19 mouse cellular contexts compared by ENCODE assay signal in the genomic region with DNA sequence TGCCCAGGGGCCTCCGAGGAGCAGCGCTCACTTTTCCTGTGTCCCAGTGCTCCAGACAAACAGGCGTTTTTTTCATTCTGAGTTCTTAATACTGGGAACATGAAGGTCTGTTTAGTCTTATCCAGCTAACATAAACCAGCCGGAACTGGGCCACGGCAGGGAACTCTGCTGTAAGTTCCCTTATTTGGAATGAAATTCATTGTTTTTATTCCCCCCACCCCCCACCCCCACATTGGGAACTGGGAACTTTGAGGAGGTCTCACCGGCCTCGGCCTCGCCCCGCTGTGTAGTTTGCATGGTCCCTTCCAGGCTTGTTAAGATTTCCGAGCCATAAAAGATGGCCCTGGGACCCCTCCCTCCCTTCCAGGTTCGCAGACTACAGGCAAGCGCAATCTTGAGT. TPM values are rescaled to one million over a fixed set of nuclear protein-coding genes. Genes with fewer than 3 reads are reported as not detected.
A peak's percentile ranks its signal among the peaks of the same experiment; 100 is the strongest.
DNase-seq lines count a peak whose midpoint lies in the region; ATAC-seq and TF ChIP-seq lines count a peak whose summit lies in the region.
"Had no signal": no experiment of that assay in that cellular context is flagged by ENCODE, and none has a peak within 500 bp of the region (broad histone marks: within the 10 kb centered on the region; RNA-seq: fewer than 3 reads in every experiment).

No protein-coding gene starts in this region.

- peak; percentile 22; the same call in 1 of the 2 replicates for ATAC-seq in kidney, embryonic 15.5 days (replicated peaks; ENCODE audit: low FRiP score)
- 0 out of 2 replicates have a peak, but pooled peaks have one; percentile 40 for ATAC-seq in limb, embryonic 12.5 days (ENCODE audit: insufficient number of reproducible peaks, insufficient read depth, low FRiP score, low TSS enrichment, low read depth)
- ATAC-seq: liver, postnatal 0 days had no signal

- H3K36me3 ChIP-seq in kidney, embryonic 15.5 days = no peaks in the 10 kb centered on the region
- no peaks in the 10 kb centered on the region for H3K36me3 ChIP-seq in ES-Bruce4 (ENCODE audit: control insufficient read depth, insufficient read depth, low read length, poor library complexity, severe bottlenecking)
- H3K36me3 ChIP-seq in ES-E14 (ENCODE audit: control insufficient read depth, insufficient read depth, low read length, poor library complexity, severe bottlenecking) = no peaks in the 10 kb centered on the region
- no peaks in the 10 kb centered on the region for H3K36me3 ChIP-seq in limb, embryonic 12.5 days

- no peak overlapping the region for H3K9ac ChIP-seq in kidney, embryonic 15.5 days
- H3K9ac ChIP-seq in ES-Bruce4 (ENCODE audit: low read depth, poor library complexity, severe bottlenecking) (0 out of 2 replicates have a peak overlapping the region, but pooled peaks have one; percentile 24), ES-E14 (ENCODE audit: insufficient read depth, low read depth, low read length, poor library complexity, severe bottlenecking) (peak overlapping the region; percentile 70; the same call in 1 of the 2 replicates)
- H3K9ac ChIP-seq in limb, embryonic 12.5 days (replicated peaks) = peak overlapping the region; percentile 27; the same call in 1 of the 2 replicates
- H3K9ac ChIP-seq: liver, postnatal 0 days had no signal

- H3K27ac ChIP-seq in kidney, embryonic 15.5 days = peak overlapping the region; percentile 56
- H3K27ac ChIP-seq in ES-Bruce4 (ENCODE audit: insufficient read depth, low read length) (no peak overlapping the region), ES-E14 (ENCODE audit: insufficient read depth, low read depth, low read length, poor library complexity, severe bottlenecking) (peak overlapping the region; percentile 40; the same call in 1 of the 2 replicates)
- peak overlapping the region; percentile 79 for H3K27ac ChIP-seq in limb, embryonic 12.5 days

- no peak overlapping the region for H3K4me3 ChIP-seq in kidney, embryonic 15.5 days (replicated peaks)
- peak overlapping the region; percentile 23; the same call in 1 of the 2 replicates for H3K4me3 ChIP-seq in ES-Bruce4 (ENCODE audit: low read depth, low read length)
- peak overlapping the region; percentile 47 to 52 for H3K4me3 ChIP-seq in ES-E14 (ENCODE audit: insufficient read depth in 1 of 2, low read depth in 1 of 2, low read length in 2 of 2, poor library complexity in 1 of 2, severe bottlenecking in 1 of 2)
- no peak overlapping the region for H3K4me3 ChIP-seq in limb, embryonic 12.5 days (replicated peaks)
- H3K4me3 ChIP-seq: megakaryocyte, embryonic 14.5 days; myocyte had no signal

- no peak for TF ChIP-seq EP300 in ES-Bruce4 (IDR thresholded peaks at IDR 0.05; ENCODE audit: insufficient read depth, low read depth, low read length)

- no peaks in the 10 kb centered on the region for H3K9me3 ChIP-seq in kidney, embryonic 15.5 days (replicated peaks)
- H3K9me3 ChIP-seq in ES-Bruce4 (replicated peaks; ENCODE audit: control insufficient read depth, insufficient read depth, low read length, poor library complexity, severe bottlenecking) (no peaks in the 10 kb centered on the region), ES-E14 (ENCODE audit: control insufficient read depth, insufficient read depth, low read depth, low read length) (no peaks in the 10 kb centered on the region)
- no peaks in the 10 kb centered on the region for H3K9me3 ChIP-seq in limb, embryonic 12.5 days

- no peaks in the 10 kb centered on the region for H3K27me3 ChIP-seq in kidney, embryonic 15.5 days
- H3K27me3 ChIP-seq in ES-Bruce4 (ENCODE audit: control insufficient read depth, insufficient read depth, low read length, poor library complexity, severe bottlenecking) = no peaks in the 10 kb centered on the region
- H3K27me3 ChIP-seq in limb, embryonic 12.5 days = no peaks in the 10 kb centered on the region

- no peak for DNase-seq in kidney, adult 18-20 months
- no peak for DNase-seq in ES-E14 (ENCODE audit: low read depth, low spot score)
- no peak for DNase-seq in cerebellum, postnatal 4 days (ENCODE audit: low spot score in 2 of 2)
- DNase-seq in cerebellum, adult 11 months = no peak
- DNase-seq: cerebellum, adult 8-10 months; heart, adult 11 months; kidney, adult 9 months; liver, postnatal 0 days; thymus, postnatal 25 days had no signal

- H3K4me2 ChIP-seq in kidney, embryonic 15.5 days = no peak overlapping the region
- H3K4me2 ChIP-seq in limb, embryonic 12.5 days = peak overlapping the region; percentile 30

- peaks cover 15% of the 10 kb centered on the region for H3K4me1 ChIP-seq in kidney, embryonic 15.5 days
- H3K4me1 ChIP-seq in ES-Bruce4 (ENCODE audit: control insufficient read depth, insufficient read depth, low read length) (peaks cover 2% of the 10 kb centered on the region), ES-E14 (ENCODE audit: control insufficient read depth in 2 of 2, insufficient read depth in 2 of 2, low read length in 2 of 2, poor library complexity in 1 of 2) (peaks cover 12 to 33% of the 10 kb centered on the region in 2 experiments)
- H3K4me1 ChIP-seq in limb, embryonic 12.5 days (replicated peaks) = peaks cover 25% of the 10 kb centered on the region
- H3K4me1 ChIP-seq: megakaryocyte, embryonic 14.5 days had no signal

- WGBS in kidney, embryonic 15.5 days = 33% methylated on average over 12 of the region's 12 CpGs
- WGBS in limb, embryonic 12.5 days = 32% methylated on average over 12 of the region's 12 CpGs

- in situ Hi-C loops in ES-E14 (cut with MboI; ENCODE audit: low sequenced_read_pairs in 2 of 2, unreplicated experiment in 2 of 2) = no loop called here

- no peak for TF ChIP-seq CTCF in ES-Bruce4 (IDR thresholded peaks at IDR 0.05; ENCODE audit: low read depth, low read length)

- no peak for TF ChIP-seq POLR2A in ES-Bruce4 (IDR thresholded peaks at IDR 0.05; ENCODE audit: insufficient read depth, low read length)

TF ChIP-seq in ES-E14, 5 proteins besides CTCF, POLR2A, EP300 and RAD21:
- TF ChIP-seq ZNF384 (IDR thresholded peaks at IDR 0.05; ENCODE audit: low read depth, low read length) = no peak
- no peak for TF ChIP-seq HCFC1 (IDR thresholded peaks at IDR 0.05; ENCODE audit: borderline replicate concordance, insufficient read depth, low read length)
- TF ChIP-seq ZC3H11A (IDR thresholded peaks at IDR 0.05; ENCODE audit: borderline replicate concordance, low read depth, low read length) = no peak
- TF ChIP-seq MAFK (IDR thresholded peaks at IDR 0.05; ENCODE audit: insufficient read depth, low read depth, low read length) = no peak
- TF ChIP-seq CHD2 (IDR thresholded peaks at IDR 0.05; ENCODE audit: low read depth, low read length) = no peak

RNA-seq across cellular contexts. Expression of a gene that starts 23.4 kb away (rescaled TPM):
- polyA plus RNA-seq in kidney, embryonic 15.5 days (2015; fragmentation: Nextera tagmentation; extraction: Ambion mirVana) = 4.8 and 6.5 TPM in 2 replicates
- 8.1 and 9.0 TPM in 2 replicates for polyA plus RNA-seq in ES-Bruce4 (2011; ENCODE audit: insufficient read depth, insufficient read length, low read depth, missing spikeins)
- total RNA-seq in ES-E14 (2012; rRNA removed) = 10.2 and 14.7 TPM in 2 replicates
- polyA plus RNA-seq in limb, embryonic 12.5 days (2016; fragmentation: Nextera tagmentation; extraction: Ambion mirVana) = 7.7 and 10.1 TPM in 2 replicates
- total RNA-seq: hematopoietic stem cell, adult 5-6 weeks had no signal

RNA-seq across cellular contexts. Expression of a gene that starts 44.4 kb away (rescaled TPM):
- polyA plus RNA-seq in kidney, embryonic 15.5 days (2015; fragmentation: Nextera tagmentation; extraction: Ambion mirVana) = not detected in 2 replicates
- polyA plus RNA-seq in ES-Bruce4 (2011; ENCODE audit: insufficient read depth, insufficient read length, low read depth, missing spikeins) = not detected in 2 replicates
- total RNA-seq in ES-E14 (2012; rRNA removed) = 2.8 and 3.8 TPM in 2 replicates
- not detected in 2 replicates for polyA plus RNA-seq in limb, embryonic 12.5 days (2016; fragmentation: Nextera tagmentation; extraction: Ambion mirVana)
- total RNA-seq: gastrocnemius, adult 18-20 months; hematopoietic stem cell, adult 5-6 weeks; layer of hippocampus, postnatal 14 days; left cerebral cortex, postnatal 36 days had no signal
- polyA plus RNA-seq: liver, postnatal 0 days; myocyte had no signal

RNA-seq across cellular contexts. Expression of a gene that starts 57.9 kb away (rescaled TPM):
- not detected in 2 replicates for polyA plus RNA-seq in kidney, embryonic 15.5 days (2015; fragmentation: Nextera tagmentation; extraction: Ambion mirVana)
- not detected in 2 replicates for polyA plus RNA-seq in ES-Bruce4 (2011; ENCODE audit: insufficient read depth, insufficient read length, low read depth, missing spikeins)
- total RNA-seq in ES-E14 (2012; rRNA removed) = not detected in 2 replicates
- not detected in 2 replicates for polyA plus RNA-seq in limb, embryonic 12.5 days (2016; fragmentation: Nextera tagmentation; extraction: Ambion mirVana)
- total RNA-seq: gastrocnemius, adult 18-20 months; hematopoietic stem cell, adult 5-6 weeks; layer of hippocampus, postnatal 14 days; left cerebral cortex, postnatal 36 days had no signal
- polyA plus RNA-seq: brain, embryonic 14.5 days; liver, postnatal 0 days; myocyte had no signal

Comparison
In these comparisons a context has a peak if more than half of its experiments do, and no peak if none do; other contexts are left out.
1. H3K4me3 ChIP-seq: peak in ES-Bruce4 (single experiment) and ES-E14 (2 of 2); none in kidney, embryonic 15.5 days (single experiment) and limb, embryonic 12.5 days (single experiment).